Mouse (Mus musculus): ENCODE measurements around the gene Tfb1m.

DNA sequence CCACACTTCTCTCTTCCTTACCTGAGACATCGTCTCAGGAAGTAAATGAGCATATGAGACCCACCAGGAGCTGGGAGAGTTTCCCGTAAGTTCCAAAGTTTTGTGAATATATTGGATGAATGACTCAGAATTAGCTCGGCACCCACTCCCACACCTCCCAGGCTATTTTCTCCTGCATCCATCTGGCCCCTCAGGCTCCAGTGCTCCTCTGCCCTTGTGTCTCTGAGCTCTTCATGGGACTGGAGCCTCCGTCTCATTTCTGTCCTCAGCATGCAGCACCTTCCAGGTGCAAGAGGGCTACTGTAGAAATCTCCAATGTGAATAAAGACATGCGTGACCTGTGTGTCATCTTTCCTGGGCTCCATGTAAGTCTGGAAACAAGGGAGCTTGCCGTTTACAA, 85.6 kb downstream of the Tfb1m start:
- TF ChIP-seq CTCF (IDR thresholded peaks at IDR 0.05; ENCODE audit: low read depth, low read length) (no peak), POLR2A (IDR thresholded peaks at IDR 0.05; ENCODE audit: extremely low read depth, insufficient read depth, low read length) (no peak)
